Mouse (Mus musculus) natural killer cell, adult 2 months (primary cell): ENCODE measurements around the gene Il31ra.
A peak's percentile ranks its signal among the peaks of the same experiment; 100 is the strongest.

ENCODE experiments used
- DNase-seq, 2 experiments: peaks; one replicate each; pipeline ENCODE4 v3.0.0; 2022; ENCODE audit warnings: low spot score in 2 of 2

Gene Il31ra

DNA sequence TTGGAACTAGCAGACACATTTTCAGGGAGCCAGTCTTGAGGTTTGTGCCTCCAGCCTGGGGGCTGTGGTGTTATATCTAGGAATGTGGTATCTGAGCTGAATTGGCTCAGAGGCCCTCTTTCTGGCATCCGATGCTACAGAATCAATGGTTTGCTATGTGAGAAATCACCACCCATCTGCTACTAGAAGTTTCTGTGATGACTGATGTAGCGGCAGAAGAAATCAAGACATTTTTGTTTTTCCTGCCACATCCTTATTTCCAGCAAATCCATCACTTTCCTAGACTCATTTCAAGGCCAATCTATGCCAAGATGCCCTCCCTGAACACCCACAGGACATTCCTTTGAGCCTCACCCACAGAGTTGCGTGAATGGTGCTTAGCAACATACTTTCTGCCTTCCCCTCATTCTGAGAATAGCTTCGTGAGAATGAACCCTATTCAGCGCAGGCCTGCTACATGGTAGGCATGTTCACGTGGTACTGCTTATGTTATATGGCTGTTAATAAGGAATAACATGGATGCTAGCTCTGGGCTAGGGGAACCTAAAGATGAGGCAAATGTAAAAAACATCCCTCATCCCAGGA is 33.5 kb downstream of the Il31ra start:
- no peak for DNase-seq

DNA sequence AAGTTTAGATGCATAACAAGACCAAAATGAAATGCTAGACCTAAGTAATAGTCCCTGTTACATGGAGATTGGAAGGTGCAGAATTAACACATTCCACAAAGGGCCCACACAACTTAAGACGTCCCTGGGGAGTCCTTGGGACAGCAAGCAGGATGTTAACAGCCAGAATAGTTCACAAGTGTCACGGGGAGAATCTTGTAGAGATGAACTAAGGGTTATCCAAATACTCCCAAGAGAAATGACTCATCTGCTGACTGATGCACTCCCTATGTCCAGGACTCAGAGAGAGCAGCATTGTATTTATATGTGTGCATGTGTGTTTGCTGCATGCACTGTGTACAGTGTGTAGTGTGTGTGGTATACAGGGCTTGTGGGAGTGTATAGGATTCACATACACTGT is 37.7 kb downstream of the Il31ra start:
- DNase-seq: no peak

DNA sequence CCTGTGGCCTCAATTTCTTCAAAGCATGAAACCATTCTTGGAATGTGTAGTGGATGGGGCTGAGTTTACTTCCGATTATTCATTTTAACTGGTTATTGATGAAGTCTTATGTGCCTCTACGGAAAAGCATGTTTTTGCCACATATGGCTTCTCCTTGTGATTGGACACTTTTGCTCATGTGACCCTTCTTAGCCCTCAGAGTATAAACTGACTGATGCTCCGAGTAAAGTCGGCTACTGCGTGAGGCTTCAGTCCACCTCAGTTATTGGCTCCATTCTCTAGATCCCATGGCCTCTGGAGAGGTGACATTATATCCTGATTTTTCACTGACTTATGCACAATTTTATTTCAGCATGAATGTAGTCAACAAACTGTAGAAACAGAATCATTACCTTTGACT is 40.9 kb downstream of the Il31ra start:
- DNase-seq: no peak

DNA sequence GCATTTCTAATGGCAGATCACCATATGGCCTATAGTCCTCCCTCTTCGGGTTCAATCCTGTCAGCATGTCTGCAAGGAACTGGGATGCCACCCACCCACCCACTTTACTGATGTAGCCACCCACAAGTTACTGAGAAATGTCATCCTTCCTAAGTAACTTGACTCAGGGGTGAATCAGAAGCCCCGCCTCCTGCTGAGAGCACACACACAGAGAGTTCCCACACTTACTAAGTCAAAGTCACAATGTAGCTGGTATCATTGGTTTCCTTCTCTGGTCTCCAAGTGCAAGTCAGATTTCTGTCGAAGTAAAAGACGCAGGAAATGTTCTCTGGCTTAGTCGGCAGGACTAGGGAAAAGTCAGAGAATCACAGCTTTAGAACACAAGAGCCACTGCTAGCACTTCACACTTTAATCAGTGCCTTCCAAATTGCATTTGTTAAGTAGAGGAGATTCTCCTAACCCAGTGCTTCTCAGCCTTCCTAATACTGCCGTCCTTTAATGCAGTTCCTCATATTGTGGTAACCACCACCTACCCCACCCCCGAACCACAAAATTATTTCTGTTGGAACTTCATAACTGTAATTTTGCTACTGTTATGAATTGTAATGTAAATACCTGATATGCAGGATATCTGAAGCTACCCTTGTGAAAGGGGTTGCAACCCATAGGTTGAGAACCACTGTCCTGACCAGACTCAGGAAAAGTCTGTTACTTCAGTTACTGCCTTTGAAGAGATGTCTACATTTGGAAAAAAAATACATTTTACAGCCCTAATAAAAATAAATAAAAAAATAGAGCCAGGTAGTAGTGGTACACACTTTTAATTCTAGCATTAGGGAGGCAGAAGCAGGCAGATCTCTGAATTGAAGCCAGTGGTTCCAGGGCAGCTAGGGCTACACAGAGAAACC is 42.3 kb downstream of the Il31ra start:
- no peak for DNase-seq

DNA sequence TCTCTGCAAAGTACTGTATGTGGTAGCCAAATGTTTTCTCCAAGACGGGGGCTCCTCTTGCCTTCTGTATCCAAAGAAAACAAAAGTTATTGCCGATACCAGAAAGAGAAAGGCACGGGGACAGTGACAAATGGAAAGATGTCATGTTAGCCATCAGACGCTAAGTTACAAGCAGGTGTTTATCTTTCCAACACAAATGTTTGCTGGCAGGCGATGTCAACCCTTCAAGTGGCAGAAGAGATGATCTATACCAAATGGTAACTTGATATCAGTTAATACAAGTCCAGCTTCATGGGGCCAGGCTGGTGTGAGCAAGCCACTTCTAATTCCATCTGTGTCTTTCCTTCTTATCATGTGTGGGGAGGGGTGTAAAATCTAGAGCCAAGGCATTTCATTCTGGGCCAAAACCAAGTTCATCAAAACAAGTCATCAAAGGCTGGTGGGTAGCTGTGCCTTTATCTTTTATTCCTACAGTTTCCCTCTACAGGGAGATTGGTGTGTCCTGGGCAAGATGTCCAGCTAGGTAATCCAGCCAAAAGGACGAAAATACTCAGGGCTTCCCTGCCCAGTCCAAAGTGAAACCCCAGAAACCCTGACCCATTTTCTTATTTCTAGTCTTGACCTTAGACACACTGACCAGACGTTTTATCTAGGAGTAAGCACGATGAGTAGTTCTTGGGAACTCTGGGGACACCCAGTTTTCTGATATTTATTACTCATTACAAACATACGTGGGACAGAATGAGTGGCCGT is 52.8 kb downstream of the Il31ra start:
- no peak for DNase-seq

DNA sequence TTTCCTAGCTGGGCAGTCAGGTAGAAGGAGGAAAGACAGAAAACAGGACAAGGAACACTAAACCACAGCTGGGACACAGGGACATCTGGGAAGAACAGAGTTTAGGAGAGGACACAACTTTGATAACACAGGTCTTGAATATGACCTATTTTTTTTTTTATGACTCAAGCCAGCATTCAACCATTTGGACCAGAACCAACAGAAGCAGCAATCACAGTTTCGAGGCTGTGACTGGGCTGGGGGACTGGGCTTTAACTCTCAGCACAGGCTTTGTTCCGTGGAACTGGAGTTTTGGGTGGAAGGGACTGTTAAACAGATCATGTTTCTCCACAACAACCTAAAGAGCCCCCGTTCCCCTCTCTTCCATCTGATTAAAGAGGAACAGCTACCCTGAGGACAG is 53.5 kb downstream of the Il31ra start:
- DNase-seq: no peak

DNA sequence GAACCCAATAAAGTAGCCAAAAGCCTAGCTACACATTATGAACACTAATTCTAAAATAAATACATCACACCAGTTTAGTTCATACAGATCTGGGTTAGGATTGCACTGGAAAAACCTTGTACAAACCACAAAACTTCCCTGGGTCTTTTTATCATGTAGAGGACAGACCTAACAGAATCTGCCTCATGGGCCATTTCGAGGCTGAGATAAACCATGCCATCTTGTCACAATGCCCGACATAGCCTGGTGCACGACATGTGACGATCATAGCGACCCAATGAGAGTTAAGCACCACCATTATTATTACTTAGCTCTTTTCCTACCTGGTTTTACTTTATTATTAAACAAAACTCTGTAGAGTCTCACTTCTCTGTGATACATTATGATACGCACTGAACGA is 57.1 kb downstream of the Il31ra start:
- DNase-seq: no peak

DNA sequence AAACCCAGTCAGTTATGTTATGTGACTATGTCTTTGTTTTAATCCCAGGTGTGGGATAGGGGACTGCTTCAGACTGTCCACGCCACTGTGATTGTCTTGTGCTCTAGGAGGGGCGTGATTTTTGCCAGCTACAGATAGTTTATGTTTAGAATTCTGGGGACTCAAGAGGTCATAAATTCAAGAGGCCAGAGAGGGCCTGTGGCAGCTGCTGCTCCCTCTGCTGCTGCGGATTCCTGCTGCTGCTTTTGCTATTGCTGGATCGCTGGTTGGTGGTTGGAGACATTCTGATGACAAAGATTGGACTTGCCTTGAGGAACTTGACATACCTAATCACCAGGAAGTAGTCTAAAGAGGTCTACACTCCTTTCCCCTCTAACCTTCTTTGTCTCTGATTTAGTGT is 57.5 kb downstream of the Il31ra start:
- no peak for DNase-seq

DNA sequence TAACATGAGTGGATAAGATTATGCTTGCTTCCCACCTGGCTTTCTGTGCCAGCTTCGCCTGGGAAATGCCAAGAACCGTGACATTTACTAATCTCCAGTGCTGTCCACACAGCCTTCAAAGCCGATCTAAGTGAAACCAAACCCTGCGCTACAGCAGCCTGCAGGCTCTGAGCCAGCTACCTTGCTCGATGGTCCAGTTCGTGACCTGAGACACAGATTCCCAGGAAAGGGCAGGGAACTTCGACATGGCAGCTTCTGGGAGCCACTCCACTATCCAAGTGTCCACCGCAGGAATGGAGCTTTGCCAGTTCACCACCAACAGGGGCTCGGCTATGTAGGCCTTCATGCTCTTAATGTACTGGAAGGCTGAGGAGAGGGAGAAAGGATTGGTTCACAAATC is 60.6 kb downstream of the Il31ra start:
- no peak for DNase-seq

DNA sequence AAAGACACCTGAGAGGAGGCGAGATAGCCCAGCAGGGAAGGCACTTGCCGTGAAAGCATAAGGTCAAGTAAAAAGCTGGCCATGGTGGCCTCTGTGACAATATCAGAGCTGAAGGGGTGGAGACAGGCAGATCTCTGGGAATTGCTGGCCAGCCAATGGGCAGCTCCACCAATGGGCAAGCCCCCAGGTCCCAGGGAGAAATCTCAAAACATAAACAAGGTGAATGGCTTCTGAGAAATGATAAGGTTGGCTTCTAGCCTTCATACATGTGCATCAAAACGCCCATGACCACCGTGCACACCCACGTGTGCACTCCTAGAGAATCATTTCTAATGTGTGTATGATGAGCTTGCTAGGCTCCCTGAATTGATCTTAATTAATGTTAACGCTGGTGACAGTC is 61.9 kb downstream of the Il31ra start:
- DNase-seq: no peak

DNA sequence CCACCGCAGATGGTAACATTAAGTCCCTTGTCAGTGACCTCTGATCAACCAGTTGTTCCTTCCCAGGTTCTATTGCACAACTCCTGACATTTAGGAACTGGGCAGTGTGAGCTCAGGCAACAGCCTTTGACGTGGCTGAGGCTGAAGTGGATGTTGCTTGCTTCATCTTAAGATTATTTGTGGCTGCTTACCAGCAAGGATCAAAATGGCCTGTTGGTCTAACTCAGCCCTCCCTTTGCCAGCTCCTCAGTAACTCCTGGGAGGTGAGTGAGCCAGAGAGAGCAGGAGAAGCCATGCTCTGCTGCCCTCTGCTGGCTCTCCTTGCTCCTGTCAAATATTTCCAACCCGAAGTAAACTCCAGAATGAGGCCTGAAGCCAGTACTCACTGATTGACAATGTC is 64.3 kb downstream of the Il31ra start:
- DNase-seq: peak in 1 of 2 experiments; percentile 46

DNA sequence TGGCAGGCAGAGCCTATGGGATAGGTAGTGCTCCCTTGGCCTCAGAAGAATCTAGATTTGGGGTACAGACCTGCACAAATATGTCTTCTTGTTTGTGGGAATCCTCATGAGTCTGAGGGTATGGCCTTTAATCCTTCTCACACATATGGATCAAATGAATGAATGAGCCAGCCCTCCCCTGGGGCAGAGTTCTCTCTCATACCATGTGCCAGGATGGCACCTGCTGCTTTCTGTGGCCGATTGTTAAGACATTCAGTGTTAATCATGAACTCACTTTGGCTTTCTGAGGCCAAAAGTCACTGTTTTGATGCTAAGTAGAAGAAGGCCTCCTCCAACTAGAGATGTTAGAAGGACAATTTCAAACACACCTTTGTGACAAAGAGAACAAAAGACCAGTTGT is 67.0 kb downstream of the Il31ra start:
- DNase-seq: no peak

DNA sequence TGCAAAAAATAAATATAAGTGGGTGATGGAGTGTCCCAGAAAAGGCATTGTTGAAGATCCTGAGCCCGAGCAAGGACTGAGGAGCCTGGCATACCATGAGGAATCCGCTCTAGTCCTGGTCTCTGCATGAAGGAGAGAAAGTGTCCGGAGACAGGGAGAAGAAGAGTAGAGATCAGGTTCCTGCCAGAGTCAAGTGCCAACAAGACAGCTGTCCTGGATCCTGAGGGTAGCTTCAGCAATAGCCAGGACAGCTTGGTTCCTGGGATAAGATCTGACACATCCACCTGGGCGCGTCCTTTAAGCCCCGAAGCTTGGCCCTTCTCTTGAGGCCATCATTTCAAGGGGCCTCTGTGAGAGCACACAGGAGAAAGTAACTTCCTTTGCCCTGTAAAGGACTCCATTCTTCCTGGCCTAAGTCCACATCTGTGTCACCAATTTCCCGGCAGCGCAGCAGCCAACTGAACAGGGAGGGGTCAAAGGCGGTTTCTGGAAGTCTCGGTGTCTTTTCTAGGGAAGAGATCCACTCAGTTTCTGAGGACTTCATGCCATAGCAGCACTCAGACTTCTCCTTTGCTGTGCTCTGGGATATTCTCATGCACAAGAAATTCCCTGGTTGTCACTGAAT is 70.7 kb downstream of the Il31ra start:
- DNase-seq: no peak

DNA sequence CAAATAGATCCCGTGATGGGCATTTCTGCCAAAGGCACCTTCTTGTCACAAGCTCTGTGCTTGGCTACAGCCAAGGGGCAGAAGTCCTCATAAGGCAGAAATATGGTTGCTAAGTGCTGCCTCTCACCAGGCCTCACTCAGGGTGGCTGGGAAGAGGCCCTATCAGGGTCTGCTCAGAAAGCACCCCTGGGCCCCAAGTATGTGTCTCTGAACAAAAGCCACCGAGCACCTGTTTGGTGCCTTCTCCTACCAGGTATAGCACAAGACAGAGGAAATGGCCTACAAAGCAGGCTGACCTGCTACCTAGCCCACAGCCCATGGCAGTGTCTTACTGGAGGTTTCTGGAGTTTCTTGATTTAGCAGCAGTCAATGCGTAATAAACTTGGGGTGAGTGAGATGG is 71.3 kb downstream of the Il31ra start:
- no peak for DNase-seq

DNA sequence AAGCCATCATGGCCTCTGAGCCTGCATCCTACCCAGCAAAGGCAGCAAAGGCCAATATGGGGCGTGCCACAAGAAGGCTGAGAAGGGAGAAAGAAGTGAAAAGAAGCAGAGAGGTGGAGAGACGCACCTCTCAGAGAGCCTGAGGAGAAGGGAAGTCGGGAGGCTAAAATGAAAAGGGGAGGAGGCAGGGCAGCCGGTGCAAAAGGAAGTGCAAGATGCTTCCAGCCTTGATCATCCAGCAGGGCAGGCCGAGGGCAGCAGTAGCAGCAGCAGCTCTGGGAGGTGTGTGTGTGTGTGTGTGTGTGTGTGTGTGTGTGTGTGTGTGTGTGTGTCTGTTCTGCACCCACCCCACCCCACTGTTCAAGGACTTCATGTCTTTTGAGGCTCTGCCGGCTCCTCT is 71.9 kb downstream of the Il31ra start:
- no peak for DNase-seq

DNA sequence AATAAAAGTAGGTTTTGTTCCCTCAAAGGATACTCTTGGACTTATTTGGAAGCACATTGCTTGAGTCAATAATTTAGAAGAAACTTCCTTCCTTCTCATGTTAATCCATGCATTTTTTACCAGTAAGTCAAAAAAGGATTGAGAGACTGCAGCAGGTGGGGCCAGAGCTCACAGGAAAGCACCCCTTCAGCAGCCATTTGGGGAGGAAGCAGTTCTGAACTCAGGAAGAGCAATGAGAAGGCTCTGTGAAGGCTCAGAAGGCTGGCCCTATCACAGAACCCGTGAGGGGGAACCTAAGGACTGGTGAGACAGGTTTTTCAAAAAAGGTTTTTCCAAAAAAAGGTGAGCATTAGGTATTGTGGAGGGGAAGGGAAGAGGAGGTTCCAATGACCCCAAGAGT is 79.6 kb downstream of the Il31ra start:
- DNase-seq: no peak

DNA sequence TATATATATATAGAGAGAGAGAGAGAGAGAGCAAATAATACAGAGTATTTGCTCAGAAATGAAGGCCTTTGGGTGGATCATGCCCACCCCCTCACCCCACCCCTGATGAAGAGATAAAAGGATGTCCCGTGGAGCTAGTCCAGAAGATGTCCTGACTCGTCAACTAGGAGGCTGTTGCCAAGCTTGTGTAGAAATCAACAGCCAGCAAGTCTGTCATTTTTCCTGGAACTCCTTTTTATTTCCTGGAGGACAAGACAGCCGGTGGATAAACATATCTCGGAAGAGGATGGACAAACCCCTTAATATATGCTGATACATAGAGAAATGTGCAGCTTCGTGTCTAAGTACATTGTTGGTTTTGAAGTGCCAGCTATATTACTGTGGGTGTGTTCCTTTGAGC is 81.3 kb downstream of the Il31ra start:
- DNase-seq: no peak

DNA sequence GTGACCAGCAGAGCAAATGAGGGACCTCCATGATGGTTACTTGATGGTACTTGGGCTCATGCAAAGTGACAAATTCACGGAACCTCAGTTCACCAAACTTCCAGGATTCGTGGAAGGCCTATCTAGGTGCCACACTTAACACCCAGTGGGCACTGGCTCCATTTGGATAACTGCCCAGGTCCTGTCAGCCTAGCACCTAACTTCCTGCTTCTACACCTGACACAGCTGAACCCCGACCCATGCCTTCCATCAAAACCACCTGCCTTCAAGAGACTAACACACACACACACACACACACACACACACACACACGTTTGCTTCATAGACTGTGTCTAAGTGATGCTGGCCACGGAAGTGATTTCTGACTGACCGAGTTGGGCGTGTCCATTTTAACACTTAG is 82.3 kb downstream of the Il31ra start:
- no peak for DNase-seq

DNA sequence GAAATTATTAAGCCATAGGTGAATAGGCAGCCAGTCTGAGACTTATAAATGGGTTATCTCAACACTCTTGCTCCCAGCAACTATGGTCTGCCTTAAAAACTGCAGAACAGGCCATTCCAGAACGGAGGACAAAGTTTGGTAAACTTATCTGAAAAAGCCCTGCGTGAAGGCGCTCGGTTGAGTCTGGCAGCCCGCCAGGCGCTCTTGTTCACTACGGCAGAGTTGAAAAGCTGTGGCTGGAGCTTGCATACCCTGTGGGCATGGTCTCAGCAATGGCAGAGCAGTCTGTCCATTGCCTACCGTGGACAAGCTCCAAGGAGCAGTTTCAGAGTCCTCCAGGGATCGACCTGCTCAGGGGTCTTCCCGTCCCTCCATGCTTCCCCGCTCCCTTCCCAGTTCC is 82.9 kb downstream of the Il31ra start:
- DNase-seq: no peak

DNA sequence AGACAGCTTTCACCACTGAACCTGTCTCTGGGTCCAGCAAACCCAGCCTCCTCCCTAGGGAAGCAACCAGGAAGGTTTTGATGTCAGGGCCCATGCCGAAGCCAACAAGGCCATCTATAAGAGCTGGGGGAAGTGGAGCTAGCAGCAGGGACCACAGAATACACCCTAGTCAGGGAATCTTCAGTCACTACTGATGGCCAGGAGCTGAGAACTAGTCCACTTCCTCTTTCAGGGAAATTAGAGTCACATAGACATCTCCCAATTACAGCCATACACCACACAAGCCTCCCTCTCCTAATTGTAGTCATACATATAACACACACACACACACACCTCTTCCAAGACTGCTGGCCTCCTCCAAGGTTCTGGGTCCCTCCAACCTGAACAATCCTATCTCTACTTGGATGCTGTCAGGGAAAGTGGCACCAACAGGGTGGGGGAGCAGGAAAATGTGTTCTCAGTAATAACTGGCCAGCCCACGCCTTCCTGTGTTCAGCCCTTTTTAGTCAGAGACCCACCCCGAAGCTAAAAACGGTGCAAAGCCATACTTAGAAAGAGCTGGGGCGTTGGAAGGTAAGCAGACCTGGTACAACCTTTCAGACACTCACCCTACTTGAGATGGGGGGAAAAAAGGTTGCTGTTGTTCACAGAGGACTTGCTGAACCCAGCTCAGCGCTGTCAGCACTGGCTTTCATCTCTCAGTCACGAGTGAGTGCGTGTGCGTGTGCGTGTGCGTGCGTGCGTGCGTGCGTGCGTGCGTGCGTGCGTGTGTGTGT is 83.5 kb downstream of the Il31ra start:
- no peak for DNase-seq

DNA sequence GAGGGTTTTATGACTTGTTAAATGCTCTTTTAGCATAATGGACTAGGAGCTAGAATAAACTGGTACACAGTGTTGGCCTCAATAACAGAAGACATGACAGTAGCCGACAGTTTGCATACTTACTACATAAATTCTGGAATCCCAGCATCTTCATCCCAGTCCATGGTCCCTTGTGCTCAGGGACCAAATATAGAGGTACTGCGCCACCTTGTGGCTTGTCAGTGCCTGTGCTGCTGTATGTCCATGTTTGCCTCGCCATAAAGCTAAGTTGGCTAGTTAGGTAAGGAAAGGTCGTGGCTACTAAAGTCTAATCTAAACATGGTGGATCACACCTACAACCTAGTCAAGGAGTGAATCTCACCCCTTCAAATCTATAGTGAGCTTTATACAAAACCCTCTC is 84.7 kb downstream of the Il31ra start:
- peak; percentile 26 to 59 for DNase-seq

DNA sequence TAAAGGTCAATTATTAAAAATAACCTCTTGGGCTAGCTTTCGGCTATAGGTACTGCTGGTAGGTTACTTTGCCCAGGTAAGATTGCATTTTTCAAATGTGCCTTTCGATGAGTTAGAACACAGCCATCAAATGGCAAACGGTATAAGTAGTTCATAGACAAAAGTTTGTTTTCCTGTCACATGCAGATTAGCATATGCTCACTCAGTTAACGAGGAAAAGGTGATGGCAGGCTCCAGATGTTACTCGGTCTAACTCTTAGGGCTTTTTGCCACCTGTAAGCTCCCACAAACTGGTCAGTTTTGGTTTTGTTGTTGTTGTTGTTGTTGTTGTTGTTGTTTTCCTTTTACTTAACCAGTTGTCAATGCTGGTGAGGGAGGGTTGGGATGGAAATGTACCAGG is 85.7 kb downstream of the Il31ra start:
- DNase-seq: no peak
